Mouse (Mus musculus) gastrocnemius, adult 2 months (tissue): ENCODE results near the gene Bsn. TPM values are rescaled to one million over a fixed set of nuclear protein-coding genes. Genes with fewer than 3 reads are reported as not detected.

ENCODE experiments used
- DNase-seq: peaks from one replicate; pipeline ENCODE4 v3.0.0; 2022
- H3K27ac ChIP-seq: fragments of 200-600 bp; 2 replicates; pipeline ENCODE4 v1.8.1; 2022; ENCODE audit warnings: mild to moderate bottlenecking
- H3K4me3 ChIP-seq: fragments of 200-600 bp; 2 replicates; pipeline ENCODE4 v1.8.1; 2022; ENCODE audit warnings: mild to moderate bottlenecking, moderate library complexity
- CTCF ChIP-seq: fragments of 200-600 bp; IDR thresholded peaks from 2 replicates; pipeline ENCODE4 v1.8.1; 2022; ENCODE audit warnings: antibody characterized with exemption, mild to moderate bottlenecking, moderate library complexity
- intact Hi-C: fragments of 180-260 bp; cut with DNase I; formaldehyde crosslinking; loops from one replicate; pipeline ENCODE4 v1.15.1; 2025
- total RNA-seq, 2 experiments: library from RNA; stranded (reverse); gene quantifications; 2 replicates each; pipeline ENCODE4 v1.2.3; 2021

Bsn gene
- total RNA-seq, 2 experiments from 2014 or later: 0.03 TPM; not detected in 1

DNA sequence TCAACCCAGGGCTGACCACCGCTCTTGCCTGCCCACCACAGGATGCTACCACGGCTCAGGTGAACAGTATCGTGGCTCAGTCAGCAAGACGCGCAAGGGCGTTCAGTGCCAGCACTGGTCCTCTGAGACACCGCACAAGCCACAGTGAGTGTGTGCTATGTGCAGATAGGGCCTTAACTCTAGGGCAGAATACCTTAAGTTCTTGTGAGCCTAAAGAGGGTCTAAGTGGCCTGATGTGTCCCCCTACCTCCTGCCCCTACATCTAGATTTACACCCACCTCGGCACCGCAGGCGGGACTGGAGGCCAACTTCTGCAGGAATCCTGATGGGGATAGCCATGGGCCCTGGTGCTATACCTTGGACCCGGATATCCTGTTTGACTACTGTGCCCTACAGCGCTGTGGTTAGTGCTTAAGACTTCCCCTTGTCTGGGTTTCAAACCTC, 107.2 kb downstream of the Bsn start, which contains the start of gene Rnf123:
Gene Rnf123, minus strand, starts transcription at position 359 of the 444 bp plus-strand sequence.
- H3K4me3 ChIP-seq: no peak within 1 kb of the TSS

DNA sequence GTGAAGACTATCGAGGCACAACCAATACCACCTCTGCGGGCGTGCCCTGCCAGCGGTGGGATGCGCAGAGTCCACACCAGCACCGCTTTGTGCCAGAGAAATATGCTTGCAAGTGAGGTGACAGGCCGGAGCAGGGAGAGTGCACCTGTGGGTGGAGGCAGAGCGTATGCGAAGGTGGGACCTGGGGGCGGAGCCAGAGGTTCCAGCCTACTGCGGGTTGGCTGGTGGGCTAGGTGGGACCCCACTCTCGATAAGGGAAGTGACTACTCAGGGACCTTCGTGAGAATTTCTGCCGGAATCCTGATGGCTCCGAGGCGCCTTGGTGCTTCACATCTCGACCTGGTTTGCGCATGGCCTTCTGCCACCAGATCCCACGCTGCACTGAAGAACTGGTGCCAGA, 107.6 kb downstream of the Bsn start:
- no peak overlapping the region for H3K27ac ChIP-seq
- DNase-seq: no peak
- no peak for TF ChIP-seq CTCF
- intact Hi-C loops: no loop called here
- H3K4me3 ChIP-seq: no peak overlapping the region

More for the DNA sequence above, 107.2 kb downstream of the Bsn start, which contains the start of gene Rnf123:
- no peak for DNase-seq
- no peak within 1 kb of the TSS for H3K27ac ChIP-seq
- intact Hi-C loops: no loop called here
- no peak for TF ChIP-seq CTCF

GRCm38 (mm10) chr9:108080168-108080567, 110.0 kb downstream of the Bsn start, which contains the start of gene Mst1:
Gene Mst1, plus strand, starts transcription at chr9:108080436.
- peak within 1 kb of the TSS; percentile 99 for H3K4me3 ChIP-seq
- peak within 1 kb of the TSS; percentile 97 for H3K27ac ChIP-seq
- TF ChIP-seq CTCF: no peak
- intact Hi-C loops: no loop called here
- DNase-seq: no peak

- intact Hi-C loops: no loop called here
- DNase-seq: peak; percentile 75
- peak overlapping the region; percentile 27 for H3K4me3 ChIP-seq
- no peak for TF ChIP-seq CTCF
- peak overlapping the region; percentile 93 for H3K27ac ChIP-seq
Observed at GRCm38 (mm10) chr9:108073141-108073930, 116.8 kb downstream of the Bsn start.

GRCm38 (mm10) chr9:108072481-108072924, 117.7 kb downstream of the Bsn start:
- Histone ChIP-seq H3K27ac (peak overlapping the region; percentile 85), H3K4me3 (peak overlapping the region; percentile 18)
- TF ChIP-seq CTCF: no peak
- intact Hi-C loops: no loop called here
- DNase-seq: no peak

- Histone ChIP-seq H3K27ac (peak overlapping the region; percentile 85), H3K4me3 (no peak overlapping the region)
- no peak for DNase-seq
- no peak for TF ChIP-seq CTCF
- intact Hi-C loops: no loop called here
Observed at GRCm38 (mm10) chr9:108071801-108072200, 118.4 kb downstream of the Bsn start.

DNA sequence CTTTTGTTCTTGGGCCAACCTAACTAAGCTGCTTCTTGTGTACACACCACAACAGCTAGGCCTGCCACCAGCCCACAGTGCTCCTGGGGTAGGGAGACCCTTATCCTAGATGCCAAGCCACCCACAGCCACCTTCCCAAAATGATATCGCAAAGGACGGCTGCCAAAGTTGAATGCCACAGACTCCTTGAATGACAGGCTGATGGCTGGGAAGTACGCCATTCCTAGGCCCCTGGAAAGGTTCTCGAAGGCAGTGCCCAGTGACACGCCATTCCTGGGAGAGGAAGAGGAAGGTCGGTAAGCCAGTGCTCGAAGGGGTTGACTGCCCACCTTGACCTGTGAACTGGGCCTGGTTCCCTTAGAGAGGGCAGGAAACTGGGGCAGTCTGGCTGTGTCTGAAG, 120.7 kb downstream of the Bsn start:
- H3K27ac ChIP-seq: no peak overlapping the region
- TF ChIP-seq CTCF: no peak
- H3K4me3 ChIP-seq: no peak overlapping the region
- intact Hi-C loops: no loop called here
- no peak for DNase-seq

GRCm38 (mm10) chr9:108069007-108069406, 121.2 kb downstream of the Bsn start:
- DNase-seq: no peak
- Histone ChIP-seq H3K27ac (no peak overlapping the region), H3K4me3 (no peak overlapping the region)
- TF ChIP-seq CTCF: no peak
- intact Hi-C loops: no loop called here

- Histone ChIP-seq H3K4me3 (no peak overlapping the region), H3K27ac (peak overlapping the region; percentile 66)
- intact Hi-C loops: loop anchor here (1.0 kb wide), 2 partner anchors 104 to 164 kb away; no protein-coding TSS in a partner anchor
- DNase-seq: peak; percentile 86
- TF ChIP-seq CTCF: peak; percentile 99
Observed at GRCm38 (mm10) chr9:108067900-108068299, 122.3 kb downstream of the Bsn start.

GRCm38 (mm10) chr9:108067199-108067598, 123.0 kb downstream of the Bsn start:
- no peak for DNase-seq
- no peak overlapping the region for H3K4me3 ChIP-seq
- intact Hi-C loops: no loop called here
- no peak for TF ChIP-seq CTCF
- no peak overlapping the region; the same call in 1 of the 2 replicates for H3K27ac ChIP-seq

DNA sequence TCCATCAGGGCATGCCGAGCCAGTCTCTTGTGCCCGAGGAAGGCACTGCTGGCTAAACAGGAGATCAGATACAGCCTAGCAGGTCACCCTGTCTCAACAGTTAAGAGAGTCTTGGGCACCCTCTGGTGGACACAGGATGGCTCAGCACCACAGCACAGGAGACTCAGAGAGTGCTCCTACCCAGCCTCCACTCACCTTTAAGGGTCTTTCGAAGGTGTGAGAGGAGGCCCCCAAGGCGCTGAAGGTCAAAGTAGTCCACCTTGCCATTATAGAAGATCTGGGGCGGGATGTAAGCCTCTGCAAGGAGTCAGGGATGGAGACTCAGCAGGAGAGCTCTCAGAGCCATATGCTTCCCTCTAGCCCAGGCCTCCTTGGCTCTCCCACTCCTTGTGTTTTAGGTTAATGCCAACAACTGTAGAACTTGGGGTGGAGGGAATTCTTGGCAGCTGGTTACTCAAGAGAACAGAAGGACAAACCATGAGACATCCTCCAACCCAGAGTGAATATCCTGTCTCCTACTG, 124.6 kb downstream of the Bsn start:
- intact Hi-C loops: loop anchor here (1.0 kb wide), 1 partner anchor 102 kb away; no protein-coding TSS in a partner anchor
- peak; percentile 85 for TF ChIP-seq CTCF
- Histone ChIP-seq H3K27ac (peak overlapping the region; percentile 56), H3K4me3 (no peak overlapping the region)
- DNase-seq: peak; percentile 83

- intact Hi-C loops: no loop called here
- H3K4me3 ChIP-seq: no peak overlapping the region
- peak; percentile 18 for DNase-seq
- TF ChIP-seq CTCF: no peak
- H3K27ac ChIP-seq: peak overlapping the region; percentile 31; the same call in 1 of the 2 replicates
Observed at GRCm38 (mm10) chr9:108063361-108063760, 126.8 kb downstream of the Bsn start.

DNA sequence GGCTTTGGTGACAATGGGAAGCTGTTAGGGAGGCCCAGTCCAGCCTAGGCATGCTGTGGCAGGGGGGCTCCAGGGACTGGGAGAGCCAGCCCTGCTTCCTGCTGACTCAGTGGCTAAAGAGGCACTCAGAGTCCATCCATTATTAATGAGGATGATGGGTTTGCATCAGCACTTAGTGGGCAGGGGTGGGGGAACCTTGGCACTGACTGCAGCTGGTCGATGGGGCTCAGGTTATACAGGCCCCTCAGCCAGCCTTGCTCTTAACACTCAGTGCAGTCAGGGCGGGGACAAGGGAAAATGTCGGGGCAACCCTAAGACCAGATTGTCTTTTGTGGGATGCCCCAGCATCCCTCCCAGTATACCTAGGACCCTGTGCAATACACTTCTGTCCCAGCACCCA, 128.0 kb downstream of the Bsn start:
- no peak for DNase-seq
- H3K27ac ChIP-seq: no peak overlapping the region
- no peak overlapping the region for H3K4me3 ChIP-seq
- intact Hi-C loops: no loop called here
- TF ChIP-seq CTCF: no peak
